Mouse (Mus musculus): ENCODE data around the gene Arpc2. TPM values are rescaled to one million over a fixed set of nuclear protein-coding genes. Genes with fewer than 3 reads are reported as not detected.

Arpc2 gene
- polyA plus RNA-seq, 1 experiment from 2014 or later: 368 TPM

DNA sequence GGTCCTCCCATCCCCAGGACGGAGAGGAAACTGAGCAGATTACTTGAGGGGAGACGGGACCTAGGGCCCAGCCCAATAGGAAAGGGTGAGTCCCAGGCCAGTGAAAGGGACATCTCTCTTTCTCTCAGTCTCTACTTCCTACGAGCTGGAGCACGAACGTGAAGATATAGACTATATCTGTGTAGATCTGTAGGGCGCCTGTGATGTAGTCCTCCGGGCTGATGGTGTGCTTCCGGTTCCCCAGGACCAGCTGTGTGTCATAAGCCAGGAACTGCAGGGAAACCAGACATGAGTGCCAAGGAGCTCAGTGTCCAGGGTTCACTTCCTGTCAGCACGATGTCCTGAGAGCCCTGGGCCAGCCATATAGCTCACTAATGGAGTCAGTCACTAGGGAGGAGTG, 53.4 kb downstream of the Arpc2 start:
- 89% methylated on average over 9 of the region's 9 CpGs for WGBS
- H3K4me3 ChIP-seq: no peak overlapping the region
- peaks cover 55% of the 10 kb centered on the region for H3K36me3 ChIP-seq
- no peak for DNase-seq (ENCODE audit: low spot score)
- no peak overlapping the region for H3K27ac ChIP-seq (replicated peaks)
- H3K4me1 ChIP-seq: peaks cover 13% of the 10 kb centered on the region
- no peaks in the 10 kb centered on the region for H3K27me3 ChIP-seq (ENCODE audit: low read depth, poor library complexity, severe bottlenecking)
- no peaks in the 10 kb centered on the region for H3K9me3 ChIP-seq (replicated peaks)

GRCm38 (mm10) chr1:74289740-74290139, 53.9 kb downstream of the Arpc2 start:
- H3K4me1 ChIP-seq: peaks cover 14% of the 10 kb centered on the region
- DNase-seq (ENCODE audit: low spot score): no peak
- no peak overlapping the region for H3K4me3 ChIP-seq
- H3K27ac ChIP-seq (replicated peaks): no peak overlapping the region
- no peaks in the 10 kb centered on the region for H3K9me3 ChIP-seq (replicated peaks)
- peaks cover 57% of the 10 kb centered on the region for H3K36me3 ChIP-seq
- 96% methylated on average over 2 of the region's 2 CpGs for WGBS
- H3K27me3 ChIP-seq (ENCODE audit: low read depth, poor library complexity, severe bottlenecking): no peaks in the 10 kb centered on the region

DNA sequence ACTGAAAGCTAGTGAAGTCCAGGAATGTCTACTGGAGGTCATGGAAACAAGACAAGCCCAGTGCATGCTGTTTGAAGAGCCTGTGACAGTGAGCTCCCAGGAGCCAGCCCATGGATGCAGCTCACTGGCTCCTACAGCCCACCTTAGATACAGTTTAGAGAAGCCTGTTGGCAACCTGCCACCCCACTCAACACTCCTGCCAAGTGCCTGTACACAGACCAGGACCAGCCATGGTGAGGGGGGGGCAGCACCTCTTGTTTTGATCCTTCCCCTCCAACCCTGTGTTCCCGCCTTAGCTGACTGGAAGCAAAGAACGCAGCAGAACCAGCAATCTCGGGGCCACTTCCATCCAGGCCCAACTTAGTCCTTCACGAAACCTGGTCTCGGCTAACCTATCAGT, 54.3 kb downstream of the Arpc2 start:
- no peak for DNase-seq (ENCODE audit: low spot score)
- Histone ChIP-seq H3K27me3 (ENCODE audit: low read depth, poor library complexity, severe bottlenecking) (no peaks in the 10 kb centered on the region), H3K27ac (replicated peaks) (no peak overlapping the region), H3K4me3 (no peak overlapping the region), H3K36me3 (peaks cover 57% of the 10 kb centered on the region), H3K4me1 (peaks cover 18% of the 10 kb centered on the region), H3K9me3 (replicated peaks) (no peaks in the 10 kb centered on the region)
- 94% methylated on average over 5 of the region's 5 CpGs for WGBS

DNA sequence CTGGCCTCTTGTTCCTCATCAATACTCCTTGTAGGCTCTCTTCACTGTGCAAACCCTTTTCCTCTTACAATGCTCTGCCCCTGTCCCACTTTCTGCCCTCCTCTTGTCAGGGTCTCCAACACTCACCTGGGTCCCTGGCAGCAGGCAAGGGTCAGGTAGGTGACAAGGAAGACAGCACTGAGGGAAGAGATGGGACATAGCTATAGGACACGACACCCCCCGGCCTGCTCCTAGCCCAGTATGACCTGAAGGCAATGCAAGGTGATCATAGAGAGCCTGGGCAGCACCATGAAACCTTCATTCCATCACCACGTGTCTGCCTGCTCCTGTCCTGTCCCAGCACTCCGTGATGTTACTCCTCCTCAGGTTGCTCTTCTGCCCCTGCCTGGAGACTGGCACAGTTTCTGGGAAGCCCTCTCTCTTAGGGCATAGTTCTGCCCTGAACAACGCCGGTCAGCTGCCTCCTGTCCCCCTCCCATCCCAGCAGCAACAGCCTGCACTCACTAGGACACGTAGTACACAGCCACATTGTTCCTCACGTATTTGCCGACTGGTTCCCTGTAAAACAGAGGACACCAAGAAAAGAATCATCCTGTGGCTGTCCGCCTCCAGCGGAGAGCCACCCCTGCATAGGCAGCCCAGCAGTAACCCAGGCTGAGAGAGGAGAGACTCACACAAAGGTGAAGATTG, 56.6 kb downstream of the Arpc2 start:
- H3K4me3 ChIP-seq: no peak overlapping the region
- H3K9me3 ChIP-seq (replicated peaks): no peaks in the 10 kb centered on the region
- H3K4me1 ChIP-seq: peaks cover 20% of the 10 kb centered on the region
- no peak for DNase-seq (ENCODE audit: low spot score)
- H3K27me3 ChIP-seq (ENCODE audit: low read depth, poor library complexity, severe bottlenecking): no peaks in the 10 kb centered on the region
- WGBS: 89% methylated on average over 11 of the region's 11 CpGs
- no peak overlapping the region; the same call in 1 of the 2 replicates for H3K27ac ChIP-seq (replicated peaks)
- peaks cover 65% of the 10 kb centered on the region for H3K36me3 ChIP-seq

- no peaks in the 10 kb centered on the region for H3K9me3 ChIP-seq (replicated peaks)
- H3K4me1 ChIP-seq: peaks cover 20% of the 10 kb centered on the region
- no peaks in the 10 kb centered on the region for H3K27me3 ChIP-seq (ENCODE audit: low read depth, poor library complexity, severe bottlenecking)
- no peak for DNase-seq (ENCODE audit: low spot score)
- peaks cover 63% of the 10 kb centered on the region for H3K36me3 ChIP-seq
- WGBS: 89% methylated on average over 8 of the region's 8 CpGs
- no peak overlapping the region for H3K4me3 ChIP-seq
- no peak overlapping the region for H3K27ac ChIP-seq (replicated peaks)
These were observed 57.5 kb downstream of the Arpc2 start for GRCm38 (mm10) chr1:74293306-74293960.

- peaks cover 20% of the 10 kb centered on the region for H3K4me1 ChIP-seq
- no peaks in the 10 kb centered on the region for H3K9me3 ChIP-seq (replicated peaks)
- H3K4me3 ChIP-seq: no peak overlapping the region
- H3K27ac ChIP-seq (replicated peaks): no peak overlapping the region
- H3K27me3 ChIP-seq (ENCODE audit: low read depth, poor library complexity, severe bottlenecking): no peaks in the 10 kb centered on the region
- 94% methylated on average over 3 of the region's 3 CpGs for WGBS
- peaks cover 55% of the 10 kb centered on the region for H3K36me3 ChIP-seq
- DNase-seq (ENCODE audit: low spot score): no peak
These were observed 58.3 kb downstream of the Arpc2 start for GRCm38 (mm10) chr1:74294090-74294643.

- no peak for DNase-seq (ENCODE audit: low spot score)
- Histone ChIP-seq H3K4me3 (no peak overlapping the region), H3K36me3 (peaks cover 48% of the 10 kb centered on the region), H3K9me3 (replicated peaks) (no peaks in the 10 kb centered on the region), H3K27me3 (ENCODE audit: low read depth, poor library complexity, severe bottlenecking) (no peaks in the 10 kb centered on the region), H3K27ac (replicated peaks) (peak overlapping the region; percentile 80), H3K4me1 (peaks cover 20% of the 10 kb centered on the region)
- WGBS: 95% methylated on average over 6 of the region's 6 CpGs
These were observed 59.0 kb downstream of the Arpc2 start for GRCm38 (mm10) chr1:74294733-74295455.

- peaks cover 41% of the 10 kb centered on the region for H3K36me3 ChIP-seq
- DNase-seq (ENCODE audit: low spot score): peak; percentile 46
- peaks cover 20% of the 10 kb centered on the region for H3K4me1 ChIP-seq
- H3K4me3 ChIP-seq: peak overlapping the region; percentile 29
- H3K27ac ChIP-seq (replicated peaks): peak overlapping the region; percentile 80
- WGBS: 23% methylated on average over 9 of the region's 9 CpGs
- no peaks in the 10 kb centered on the region for H3K27me3 ChIP-seq (ENCODE audit: low read depth, poor library complexity, severe bottlenecking)
- no peaks in the 10 kb centered on the region for H3K9me3 ChIP-seq (replicated peaks)
These were observed 59.7 kb downstream of the Arpc2 start for GRCm38 (mm10) chr1:74295456-74296171.

DNA sequence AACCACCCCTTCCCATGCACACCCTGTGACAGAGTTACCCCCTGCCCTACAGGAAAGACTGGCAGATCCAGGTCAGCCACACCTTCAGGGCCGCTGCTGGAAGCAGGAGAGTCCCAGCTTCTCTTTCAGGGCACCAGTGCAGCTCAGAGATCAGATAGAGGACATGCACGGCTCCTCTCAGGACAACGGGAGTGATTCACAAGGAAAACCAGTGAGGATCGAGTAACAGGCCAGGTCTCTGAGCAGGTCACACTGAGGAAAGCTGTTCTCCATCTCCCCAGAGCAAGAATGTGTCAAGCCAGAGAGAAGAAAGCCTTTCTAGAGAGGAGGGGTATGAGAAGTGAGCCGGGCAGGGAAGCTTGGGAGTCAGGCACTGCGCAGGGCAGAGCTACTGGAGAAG, 60.6 kb downstream of the Arpc2 start:
- Histone ChIP-seq H3K9me3 (replicated peaks) (no peaks in the 10 kb centered on the region), H3K36me3 (peaks cover 32% of the 10 kb centered on the region), H3K27ac (replicated peaks) (peak overlapping the region; percentile 80), H3K4me3 (no peak overlapping the region), H3K27me3 (ENCODE audit: low read depth, poor library complexity, severe bottlenecking) (no peaks in the 10 kb centered on the region), H3K4me1 (peaks cover 20% of the 10 kb centered on the region)
- WGBS: 63% methylated on average over 6 of the region's 6 CpGs
- no peak for DNase-seq (ENCODE audit: low spot score)

GRCm38 (mm10) chr1:74297269-74297668, 61.4 kb downstream of the Arpc2 start:
- H3K9me3 ChIP-seq (replicated peaks): no peaks in the 10 kb centered on the region
- WGBS: 80% methylated on average over 3 of the region's 3 CpGs
- H3K27me3 ChIP-seq (ENCODE audit: low read depth, poor library complexity, severe bottlenecking): peaks cover 2% of the 10 kb centered on the region; the same call in 1 of the 2 replicates
- H3K4me3 ChIP-seq: no peak overlapping the region
- no peak overlapping the region for H3K27ac ChIP-seq (replicated peaks)
- H3K36me3 ChIP-seq: peaks cover 24% of the 10 kb centered on the region
- DNase-seq (ENCODE audit: low spot score): no peak
- peaks cover 20% of the 10 kb centered on the region for H3K4me1 ChIP-seq

GRCm38 (mm10) chr1:74298157-74298750, 62.4 kb downstream of the Arpc2 start:
- Histone ChIP-seq H3K4me3 (no peak overlapping the region), H3K9me3 (replicated peaks) (no peaks in the 10 kb centered on the region), H3K27ac (replicated peaks) (no peak overlapping the region), H3K4me1 (peaks cover 21% of the 10 kb centered on the region), H3K27me3 (ENCODE audit: low read depth, poor library complexity, severe bottlenecking) (peaks cover 9% of the 10 kb centered on the region; the same call in 1 of the 2 replicates), H3K36me3 (peaks cover 17% of the 10 kb centered on the region; the same call in 1 of the 2 replicates)
- WGBS: 84% methylated on average over 5 of the region's 5 CpGs
- DNase-seq (ENCODE audit: low spot score): no peak

DNA sequence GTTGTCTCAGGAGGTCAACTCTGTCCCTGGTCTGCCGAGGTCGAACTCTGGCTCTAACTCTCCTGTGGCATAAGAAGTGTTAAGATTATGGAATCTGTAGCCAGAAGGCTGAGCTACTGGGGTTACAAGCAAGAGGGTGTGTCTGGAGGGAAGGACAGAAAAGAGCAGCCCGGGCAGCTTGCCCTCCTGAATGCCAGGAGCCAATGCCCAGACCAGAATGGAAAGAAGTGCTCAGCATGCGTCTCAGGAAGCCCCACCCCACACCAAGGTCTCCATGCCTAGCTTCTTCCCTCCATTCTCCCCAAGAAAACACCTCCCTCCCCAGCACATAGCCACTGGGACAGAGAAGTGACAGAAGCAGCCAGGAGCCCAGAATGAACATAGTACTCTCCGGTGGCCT, 63.1 kb downstream of the Arpc2 start:
- no peak overlapping the region for H3K27ac ChIP-seq (replicated peaks)
- H3K36me3 ChIP-seq: peaks cover 12% of the 10 kb centered on the region; the same call in 1 of the 2 replicates
- no peak overlapping the region for H3K4me3 ChIP-seq
- H3K4me1 ChIP-seq: peaks cover 28% of the 10 kb centered on the region
- WGBS: 77% methylated on average over 5 of the region's 5 CpGs
- no peaks in the 10 kb centered on the region for H3K9me3 ChIP-seq (replicated peaks)
- DNase-seq (ENCODE audit: low spot score): no peak
- peaks cover 15% of the 10 kb centered on the region; the same call in 1 of the 2 replicates for H3K27me3 ChIP-seq (ENCODE audit: low read depth, poor library complexity, severe bottlenecking)
